25 mouse cellular contexts compared by ENCODE assay signal in genomic region chr6:20092057-20092917, GRCm38 (mm10).
A peak's percentile ranks its signal among the peaks of the same experiment; 100 is the strongest.
DNase-seq lines count a peak whose midpoint lies in the region; ATAC-seq and TF ChIP-seq lines count a peak whose summit lies in the region.
"Had no signal": no experiment of that assay in that cellular context is flagged by ENCODE, and none has a peak within 500 bp of the region (broad histone marks: within the 10 kb centered on the region; RNA-seq: fewer than 3 reads in every experiment).

No protein-coding gene starts in this region.

- ATAC-seq in kidney, embryonic 14.5 days (ENCODE audit: low FRiP score, low TSS enrichment), result peak; percentile 77; the same call in 1 of the 2 replicates
- ATAC-seq in megakaryocyte progenitor cell, adult 5-6 weeks (replicated peaks; ENCODE audit: poor library complexity), result no peak
- no peak for ATAC-seq in forebrain, embryonic 12.5 days (ENCODE audit: low FRiP score)
- ATAC-seq: forebrain, embryonic 13.5 days; intestine, postnatal 0 days; midbrain, embryonic 16.5 days had no signal

- H3K36me3 ChIP-seq in kidney, embryonic 14.5 days (ENCODE audit: control insufficient read depth, insufficient read depth, low read length), result no peaks in the 10 kb centered on the region
- H3K36me3 ChIP-seq in kidney, adult 2 months (ENCODE audit: control insufficient read depth, insufficient read depth, low read length), result no peaks in the 10 kb centered on the region
- no peaks in the 10 kb centered on the region for H3K36me3 ChIP-seq in ES-Bruce4 (ENCODE audit: control insufficient read depth, insufficient read depth, low read length, poor library complexity, severe bottlenecking)
- no peaks in the 10 kb centered on the region for H3K36me3 ChIP-seq in forebrain, embryonic 12.5 days (replicated peaks)
- H3K36me3 ChIP-seq: embryonic facial prominence, embryonic 10.5 days; embryonic facial prominence, embryonic 15.5 days; heart, embryonic 12.5 days; limb, embryonic 12.5 days; liver, embryonic 15.5 days; lung, embryonic 15.5 days had no signal

- H3K4me1 ChIP-seq in kidney, embryonic 14.5 days (ENCODE audit: control insufficient read depth, insufficient read depth, low read length), result no peaks in the 10 kb centered on the region
- H3K4me1 ChIP-seq in kidney, adult 2 months (ENCODE audit: control insufficient read depth, insufficient read depth, low read length), result no peaks in the 10 kb centered on the region
- H3K4me1 ChIP-seq in ES-Bruce4 (ENCODE audit: control insufficient read depth, insufficient read depth, low read length), result no peaks in the 10 kb centered on the region
- H3K4me1 ChIP-seq in forebrain, embryonic 12.5 days, result no peaks in the 10 kb centered on the region
- H3K4me1 ChIP-seq: embryonic facial prominence, embryonic 10.5 days; embryonic facial prominence, embryonic 15.5 days; forebrain, embryonic 13.5 days; heart, embryonic 12.5 days; limb, embryonic 12.5 days; liver, embryonic 15.5 days; lung, embryonic 15.5 days had no signal

- no peaks in the 10 kb centered on the region for H3K27me3 ChIP-seq in kidney, embryonic 14.5 days (ENCODE audit: control insufficient read depth, insufficient read depth, low read length)
- no peaks in the 10 kb centered on the region for H3K27me3 ChIP-seq in kidney, adult 2 months (replicated peaks; ENCODE audit: control insufficient read depth, insufficient read depth, low read length)
- H3K27me3 ChIP-seq in ES-Bruce4 (ENCODE audit: control insufficient read depth, insufficient read depth, low read length, poor library complexity, severe bottlenecking), result no peaks in the 10 kb centered on the region; the same call in 1 of the 2 replicates
- no peaks in the 10 kb centered on the region for H3K27me3 ChIP-seq in forebrain, embryonic 12.5 days
- H3K27me3 ChIP-seq: embryonic facial prominence, embryonic 15.5 days; forebrain, embryonic 13.5 days; heart, embryonic 12.5 days; limb, embryonic 12.5 days; liver, embryonic 15.5 days; lung, embryonic 15.5 days had no signal

- no peaks in the 10 kb centered on the region for H3K9me3 ChIP-seq in kidney, embryonic 14.5 days (ENCODE audit: control insufficient read depth, low read length)
- 0 out of 2 replicates have a peak, but pooled peaks cover 5% of the 10 kb centered on the region for H3K9me3 ChIP-seq in ES-Bruce4 (replicated peaks; ENCODE audit: control insufficient read depth, insufficient read depth, low read length, poor library complexity, severe bottlenecking)
- H3K9me3 ChIP-seq in forebrain, embryonic 12.5 days, result no peaks in the 10 kb centered on the region
- H3K9me3 ChIP-seq: embryonic facial prominence, embryonic 10.5 days; embryonic facial prominence, embryonic 15.5 days; forebrain, embryonic 13.5 days; heart, embryonic 12.5 days; limb, embryonic 12.5 days; liver, embryonic 15.5 days; lung, embryonic 15.5 days had no signal

- H3K9ac ChIP-seq in kidney, embryonic 14.5 days (ENCODE audit: low read depth, low read length), result no peak overlapping the region
- H3K9ac ChIP-seq in ES-Bruce4 (ENCODE audit: low read depth, poor library complexity, severe bottlenecking), result no peak overlapping the region
- no peak overlapping the region for H3K9ac ChIP-seq in forebrain, embryonic 12.5 days
- H3K9ac ChIP-seq: embryonic facial prominence, embryonic 15.5 days; forebrain, embryonic 13.5 days; heart, embryonic 12.5 days; hindbrain, embryonic 14.5 days; limb, embryonic 12.5 days; liver, embryonic 15.5 days; lung, embryonic 15.5 days had no signal

- H3K4me2 ChIP-seq in kidney, embryonic 14.5 days (replicated peaks; ENCODE audit: low read depth, low read length), result no peak overlapping the region
- no peak overlapping the region for H3K4me2 ChIP-seq in forebrain, embryonic 12.5 days
- H3K4me2 ChIP-seq: embryonic facial prominence, embryonic 15.5 days; forebrain, embryonic 13.5 days; heart, embryonic 12.5 days; hindbrain, embryonic 14.5 days; limb, embryonic 12.5 days; liver, embryonic 15.5 days; lung, embryonic 15.5 days; midbrain, embryonic 11.5 days had no signal

- H3K27ac ChIP-seq in kidney, embryonic 14.5 days (ENCODE audit: low read depth, low read length), result no peak overlapping the region
- H3K27ac ChIP-seq in kidney, adult 2 months (ENCODE audit: insufficient read depth, low read depth, low read length), result no peak overlapping the region
- H3K27ac ChIP-seq in ES-Bruce4 (ENCODE audit: insufficient read depth, low read length), result 0 out of 2 replicates have a peak overlapping the region, but pooled peaks have one; percentile 36
- no peak overlapping the region for H3K27ac ChIP-seq in forebrain, embryonic 12.5 days
- H3K27ac ChIP-seq: embryonic facial prominence, embryonic 10.5 days; embryonic facial prominence, embryonic 15.5 days; forebrain, embryonic 13.5 days; hindbrain, embryonic 14.5 days; limb, embryonic 12.5 days; liver, embryonic 15.5 days; lung, embryonic 15.5 days had no signal

- TF ChIP-seq CTCF in kidney, adult 2 months (conservative IDR thresholded peaks at IDR 0.05; ENCODE audit: insufficient read depth, insufficient read length, low read depth, low read length), result no peak
- TF ChIP-seq CTCF in ES-Bruce4 (IDR thresholded peaks at IDR 0.05; ENCODE audit: low read depth, low read length), result no peak

- DNase-seq in kidney, adult 2 months, result no peak
- DNase-seq in cerebellum, adult 11-12 months, result peak; percentile 88
- DNase-seq in cerebellum, adult 9-11 months, result peak; percentile 85
- no peak for DNase-seq in retina, embryonic 14.5 days (ENCODE audit: low spot score)
- DNase-seq: adrenal gland, postnatal 14 days; gastrocnemius, postnatal 25 days; heart, adult 18-20 months; layer of hippocampus, adult 9-11 months; thymus, adult 2 months; thymus, postnatal 36 days had no signal

- TF ChIP-seq POLR2A in kidney, adult 2 months (IDR thresholded peaks at IDR 0.05; ENCODE audit: low read depth, low read length), result no peak
- TF ChIP-seq POLR2A in ES-Bruce4 (IDR thresholded peaks at IDR 0.05; ENCODE audit: insufficient read depth, low read length), result no peak

- TF ChIP-seq EP300 in ES-Bruce4 (IDR thresholded peaks at IDR 0.05; ENCODE audit: insufficient read depth, low read depth, low read length), result no peak

- no peak overlapping the region for H3K4me3 ChIP-seq in kidney, embryonic 14.5 days (ENCODE audit: low read length)
- no peak overlapping the region for H3K4me3 ChIP-seq in kidney, adult 2 months (ENCODE audit: insufficient read depth, low read depth, low read length)
- H3K4me3 ChIP-seq in ES-Bruce4 (ENCODE audit: low read depth, low read length), result no peak overlapping the region
- H3K4me3 ChIP-seq in forebrain, embryonic 12.5 days (replicated peaks), result no peak overlapping the region
- H3K4me3 ChIP-seq: embryonic facial prominence, embryonic 10.5 days; embryonic facial prominence, embryonic 15.5 days; forebrain, embryonic 13.5 days; heart, embryonic 12.5 days; limb, embryonic 12.5 days; liver, embryonic 15.5 days; lung, embryonic 15.5 days had no signal

- 53% methylated on average over 10 of the region's 10 CpGs for WGBS in kidney, embryonic 14.5 days
- WGBS in kidney, adult 2 months, result 62% methylated on average over 10 of the region's 10 CpGs
- 86% methylated on average over 10 of the region's 10 CpGs for WGBS in forebrain, embryonic 12.5 days

Comparison
In these comparisons a context has a peak if more than half of its experiments do, and no peak if none do; other contexts are left out.
1. DNase-seq: peak in cerebellum, adult 11-12 months (single experiment) and cerebellum, adult 9-11 months (single experiment); none in kidney, adult 2 months (single experiment) and retina, embryonic 14.5 days (single experiment).